Mouse (Mus musculus): Measurements from ENCODE around the gene Nfkb2. TPM values are rescaled to one million over a fixed set of nuclear protein-coding genes. Genes with fewer than 3 reads are reported as not detected.

The Nfkb2 gene
- polyA plus RNA-seq, 1 experiment: 24.3 TPM

GRCm38 (mm10) chr19:46315752-46316610, 11.9 kb downstream of the Nfkb2 start:
- H3K4me1 ChIP-seq (ENCODE audit: control insufficient read depth, insufficient read depth, low read length): peaks cover 5% of the 10 kb centered on the region
- no peak overlapping the region for H3K4me3 ChIP-seq (replicated peaks; ENCODE audit: control insufficient read depth, low read depth, low read length)
- 54% methylated on average over 12 of the region's 12 CpGs for WGBS
- TF ChIP-seq POLR2A (IDR thresholded peaks at IDR 0.05; ENCODE audit: borderline replicate concordance, control insufficient read depth, low read depth, low read length) (no peak), CTCF (IDR thresholded peaks at IDR 0.05; ENCODE audit: control insufficient read depth, insufficient read depth, low read length) (no peak)
- peak overlapping the region; percentile 22; the same call in 1 of the 2 replicates for H3K27ac ChIP-seq (ENCODE audit: control insufficient read depth, insufficient read depth, low read depth, low read length, poor library complexity)

DNA sequence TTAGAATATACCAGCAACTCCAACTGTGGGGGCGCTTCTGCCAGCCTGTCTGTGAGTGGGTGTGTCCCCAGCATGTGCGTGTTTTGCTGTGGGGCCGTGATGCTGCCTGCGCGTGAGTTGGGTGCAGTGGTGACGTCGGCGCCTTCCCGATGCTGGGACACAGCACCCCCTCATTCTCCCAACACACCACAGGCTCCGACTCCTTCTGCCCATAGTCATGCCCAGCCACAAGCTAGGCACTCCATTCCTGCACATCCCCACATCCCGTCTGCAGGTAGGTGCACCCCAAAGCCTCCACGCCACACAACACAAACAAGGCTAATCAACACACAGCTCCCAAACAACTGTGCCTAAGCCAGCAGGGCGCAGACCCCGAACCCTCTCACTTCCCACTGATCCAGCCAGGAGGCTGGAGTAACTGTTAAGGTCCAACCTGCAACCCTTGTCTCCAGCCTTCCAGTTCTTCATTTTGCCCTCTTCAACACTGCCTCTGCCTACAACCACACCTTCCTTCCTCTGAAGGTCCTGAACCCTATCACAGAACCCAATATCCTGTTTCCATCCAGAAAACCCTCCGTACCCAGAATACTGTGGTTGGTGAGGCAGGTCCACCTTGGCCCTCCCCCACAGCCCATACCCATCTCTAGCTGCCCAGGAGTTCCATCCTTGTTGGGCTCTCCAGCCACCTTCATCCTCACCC, 12.9 kb downstream of the Nfkb2 start:
- no peak for TF ChIP-seq POLR2A (IDR thresholded peaks at IDR 0.05; ENCODE audit: borderline replicate concordance, control insufficient read depth, low read depth, low read length)
- no peak for TF ChIP-seq CTCF (IDR thresholded peaks at IDR 0.05; ENCODE audit: control insufficient read depth, insufficient read depth, low read length)
- Histone ChIP-seq H3K4me3 (replicated peaks; ENCODE audit: control insufficient read depth, low read depth, low read length) (no peak overlapping the region), H3K27ac (ENCODE audit: control insufficient read depth, insufficient read depth, low read depth, low read length, poor library complexity) (no peak overlapping the region; the same call in 1 of the 2 replicates), H3K4me1 (ENCODE audit: control insufficient read depth, insufficient read depth, low read length) (peaks cover 5% of the 10 kb centered on the region)
- WGBS: 36% methylated on average over 15 of the region's 15 CpGs

- H3K4me3 ChIP-seq (replicated peaks; ENCODE audit: control insufficient read depth, low read depth, low read length): no peak overlapping the region
- TF ChIP-seq POLR2A (IDR thresholded peaks at IDR 0.05; ENCODE audit: borderline replicate concordance, control insufficient read depth, low read depth, low read length) (no peak), CTCF (IDR thresholded peaks at IDR 0.05; ENCODE audit: control insufficient read depth, insufficient read depth, low read length) (no peak)
- peaks cover 5% of the 10 kb centered on the region for H3K4me1 ChIP-seq (ENCODE audit: control insufficient read depth, insufficient read depth, low read length)
- no peak overlapping the region; the same call in 1 of the 2 replicates for H3K27ac ChIP-seq (ENCODE audit: control insufficient read depth, insufficient read depth, low read depth, low read length, poor library complexity)
- 1% methylated on average over 48 of the region's 48 CpGs for WGBS
These were observed 13.4 kb downstream of the Nfkb2 start for GRCm38 (mm10) chr19:46317546-46317885.

GRCm38 (mm10) chr19:46318031-46318471, 13.9 kb downstream of the Nfkb2 start:
- no peak overlapping the region for H3K27ac ChIP-seq (ENCODE audit: control insufficient read depth, insufficient read depth, low read depth, low read length, poor library complexity)
- peaks cover 5% of the 10 kb centered on the region for H3K4me1 ChIP-seq (ENCODE audit: control insufficient read depth, insufficient read depth, low read length)
- whole genome bisulfite sequencing: 3% methylated on average over 33 of the region's 42 CpGs
- H3K4me3 ChIP-seq (replicated peaks; ENCODE audit: control insufficient read depth, low read depth, low read length): no peak overlapping the region
- TF ChIP-seq POLR2A (IDR thresholded peaks at IDR 0.05; ENCODE audit: borderline replicate concordance, control insufficient read depth, low read depth, low read length): no peak

DNA sequence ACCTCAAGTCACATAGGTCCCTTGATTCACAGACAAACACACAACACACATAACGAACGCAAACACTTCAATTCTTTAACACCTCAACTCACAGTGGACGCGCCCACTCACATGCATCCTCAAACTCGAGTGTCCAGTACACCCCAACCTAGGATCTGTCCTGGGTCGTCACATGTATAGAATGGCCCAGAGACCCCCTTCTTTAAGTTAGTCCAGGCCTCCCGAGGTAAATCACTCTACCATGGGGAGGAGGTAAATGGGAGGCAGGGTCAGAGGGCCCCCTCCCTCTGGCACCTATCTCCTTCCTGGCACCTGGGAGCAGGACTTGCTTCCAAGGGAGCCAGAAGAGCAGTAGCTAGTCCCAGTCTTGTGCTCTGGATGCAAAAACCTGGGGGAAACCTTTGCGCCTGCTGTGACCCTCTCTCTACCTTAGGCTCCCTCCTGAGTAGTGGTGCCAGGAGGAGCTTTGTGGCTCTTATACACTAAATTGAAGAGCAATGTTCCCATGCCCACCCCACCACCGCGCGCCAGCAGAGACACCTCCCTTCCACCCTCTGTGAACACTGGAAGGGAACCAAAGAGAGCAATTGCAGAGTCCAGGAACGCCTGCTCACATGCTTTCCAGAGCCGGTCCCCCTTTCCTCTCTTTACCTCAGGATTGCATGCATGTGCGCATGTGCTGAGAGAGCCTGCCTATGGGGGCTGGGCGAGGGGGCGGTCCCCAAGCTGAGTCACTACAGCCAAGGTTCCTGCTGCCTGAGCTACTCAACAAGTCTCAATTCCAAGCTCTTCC, 14.7 kb downstream of the Nfkb2 start:
- TF ChIP-seq CTCF (IDR thresholded peaks at IDR 0.05; ENCODE audit: control insufficient read depth, insufficient read depth, low read length) (no peak), POLR2A (IDR thresholded peaks at IDR 0.05; ENCODE audit: borderline replicate concordance, control insufficient read depth, low read depth, low read length) (no peak)
- H3K4me3 ChIP-seq (replicated peaks; ENCODE audit: control insufficient read depth, low read depth, low read length): no peak overlapping the region
- no peak overlapping the region for H3K27ac ChIP-seq (ENCODE audit: control insufficient read depth, insufficient read depth, low read depth, low read length, poor library complexity)
- H3K4me1 ChIP-seq (ENCODE audit: control insufficient read depth, insufficient read depth, low read length): peaks cover 5% of the 10 kb centered on the region
- 16% methylated on average over 16 of the region's 16 CpGs for WGBS

GRCm38 (mm10) chr19:46320076-46320785, 16.1 kb downstream of the Nfkb2 start:
- WGBS: 71% methylated on average over 8 of the region's 8 CpGs
- Histone ChIP-seq H3K27ac (ENCODE audit: control insufficient read depth, insufficient read depth, low read depth, low read length, poor library complexity) (no peak overlapping the region), H3K4me1 (ENCODE audit: control insufficient read depth, insufficient read depth, low read length) (peaks cover 1% of the 10 kb centered on the region; the same call in 1 of the 2 replicates), H3K4me3 (replicated peaks; ENCODE audit: control insufficient read depth, low read depth, low read length) (no peak overlapping the region)
- TF ChIP-seq CTCF (IDR thresholded peaks at IDR 0.05; ENCODE audit: control insufficient read depth, insufficient read depth, low read length) (no peak), POLR2A (IDR thresholded peaks at IDR 0.05; ENCODE audit: borderline replicate concordance, control insufficient read depth, low read depth, low read length) (no peak)

DNA sequence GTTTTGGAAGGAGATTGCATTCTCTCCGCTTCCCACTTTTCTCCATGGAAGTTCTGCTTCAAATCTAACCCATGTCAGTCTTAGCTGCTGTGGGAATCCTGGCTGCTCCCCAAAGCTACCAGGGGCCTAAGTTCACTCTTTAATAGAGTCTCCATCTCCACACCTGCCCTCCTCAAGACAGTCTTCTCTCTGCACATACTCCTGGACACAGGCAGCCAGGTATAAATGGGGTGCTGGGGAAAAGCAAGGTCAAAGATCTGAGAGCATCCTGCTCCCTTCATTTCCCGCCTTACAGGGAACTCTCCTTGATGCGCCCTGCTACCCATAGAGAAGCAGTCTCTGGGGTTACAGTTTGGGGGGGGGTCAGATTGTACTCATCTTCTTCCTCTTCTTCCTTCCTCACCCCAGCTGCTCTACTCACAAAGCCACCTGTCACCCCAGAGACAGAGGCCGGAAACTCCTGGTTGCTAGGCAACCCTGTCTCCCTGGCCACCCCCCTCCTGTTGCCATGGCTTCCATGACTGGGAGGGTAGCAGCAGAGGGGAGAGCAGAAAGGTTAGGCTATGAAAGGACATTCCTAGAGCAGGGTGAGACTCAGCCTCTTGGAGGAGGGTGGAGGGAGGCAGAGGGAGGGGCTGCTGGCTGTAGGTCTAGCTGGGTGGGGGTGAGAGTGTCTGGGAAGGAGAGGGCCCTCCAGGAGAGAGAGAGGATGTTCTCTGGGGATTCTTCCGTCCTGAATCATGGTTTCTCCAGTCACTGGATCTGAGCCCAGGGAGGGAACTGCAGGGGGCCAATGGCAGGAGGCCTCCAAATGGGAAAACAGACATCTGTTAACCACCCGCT, 17.2 kb downstream of the Nfkb2 start:
- Histone ChIP-seq H3K27ac (ENCODE audit: control insufficient read depth, insufficient read depth, low read depth, low read length, poor library complexity) (no peak overlapping the region), H3K4me3 (replicated peaks; ENCODE audit: control insufficient read depth, low read depth, low read length) (no peak overlapping the region), H3K4me1 (ENCODE audit: control insufficient read depth, insufficient read depth, low read length) (no peaks in the 10 kb centered on the region)
- 27% methylated on average over 6 of the region's 6 CpGs for WGBS
- TF ChIP-seq CTCF (IDR thresholded peaks at IDR 0.05; ENCODE audit: control insufficient read depth, insufficient read depth, low read length): no peak
- TF ChIP-seq POLR2A (IDR thresholded peaks at IDR 0.05; ENCODE audit: borderline replicate concordance, control insufficient read depth, low read depth, low read length): no peak
